Mouse (Mus musculus): ENCODE measurements at regions not wholly inside any gene's neighbourhood (a gene's known extent, or its start where the extent isn't known, plus 50 kb on each side); places are given as distances from the start of the nearest gene placed in this dataset.
"Not testable (repeated sequence)": the region's sequence is repeated elsewhere in the genome, so short reads cannot be mapped to it uniquely, and the experiment has no call there.

- in situ Hi-C loops (cut with MboI; ENCODE audit: unreplicated experiment in 2 of 2) = loop anchor here in 1 of 2 experiments (5.0 kb wide), 1 partner anchor 106 kb away; no protein-coding TSS in a partner anchor
These were observed 83.5 kb upstream of the Xcl1 start for GRCm38 (mm10) chr1:165018692-165019309.

GRCm38 (mm10) chr1:165018236-165018635, 82.9 kb upstream of the Xcl1 start:
- in situ Hi-C loops (cut with MboI; ENCODE audit: unreplicated experiment in 2 of 2) = loop anchor here in 1 of 2 experiments (5.0 kb wide), 1 partner anchor 106 kb away; no protein-coding TSS in a partner anchor

- in situ Hi-C loops (cut with MboI; ENCODE audit: unreplicated experiment in 2 of 2) = loop anchor here in 1 of 2 experiments (5.0 kb wide), 1 partner anchor 105 kb away; no protein-coding TSS in a partner anchor
These were observed 82.5 kb upstream of the Xcl1 start for GRCm38 (mm10) chr1:165017793-165018192.

GRCm38 (mm10) chr1:165014328-165014727, 79.0 kb upstream of the Xcl1 start:
- in situ Hi-C loops (cut with MboI; ENCODE audit: unreplicated experiment in 2 of 2) = no loop called here

GRCm38 (mm10) chr1:165013428-165013827, 78.1 kb upstream of the Xcl1 start:
- in situ Hi-C loops (cut with MboI; ENCODE audit: unreplicated experiment in 2 of 2) = no loop called here

GRCm38 (mm10) chr1:165012376-165012775, 77.0 kb upstream of the Xcl1 start:
- in situ Hi-C loops (cut with MboI; ENCODE audit: unreplicated experiment in 2 of 2) = no loop called here

GRCm38 (mm10) chr1:164999515-164999914, 64.2 kb upstream of the Xcl1 start:
- in situ Hi-C loops (cut with MboI; ENCODE audit: unreplicated experiment in 2 of 2) = no loop called here

GRCm38 (mm10) chr1:164998621-164999020, 63.3 kb upstream of the Xcl1 start:
- in situ Hi-C loops (cut with MboI; ENCODE audit: unreplicated experiment in 2 of 2) = no loop called here

- in situ Hi-C loops (cut with MboI; ENCODE audit: unreplicated experiment in 2 of 2) = no loop called here
These were observed 62.3 kb upstream of the Xcl1 start for GRCm38 (mm10) chr1:164997660-164998059.

GRCm38 (mm10) chr1:164994247-164994660, 58.9 kb upstream of the Xcl1 start:
- in situ Hi-C loops (cut with MboI; ENCODE audit: unreplicated experiment in 2 of 2) = no loop called here

- in situ Hi-C loops (cut with MboI; ENCODE audit: unreplicated experiment in 2 of 2) = not testable (repeated sequence)
These were observed 58.0 kb upstream of the Xcl1 start for GRCm38 (mm10) chr1:164993175-164993875.

- in situ Hi-C loops (cut with MboI; ENCODE audit: unreplicated experiment in 2 of 2) = no loop called here
These were observed 53.7 kb upstream of the Xcl1 start for GRCm38 (mm10) chr1:164988982-164989381.

GRCm38 (mm10) chr1:164988191-164988590, 52.9 kb upstream of the Xcl1 start:
- in situ Hi-C loops (cut with MboI; ENCODE audit: unreplicated experiment in 2 of 2) = no loop called here

GRCm38 (mm10) chr1:164985521-164985920, 50.2 kb upstream of the Xcl1 start:
- in situ Hi-C loops (cut with MboI; ENCODE audit: unreplicated experiment in 2 of 2) = not testable (repeated sequence)

Measured in v-Abl transformed pro-B cells (cell line).